In genomic region chr13:102906004-102906660, GRCm38 (mm10) we compare ENCODE assay signal across 8 mouse cellular contexts.
DNase-seq lines count a peak whose midpoint lies in the region; ATAC-seq and TF ChIP-seq lines count a peak whose summit lies in the region.

No protein-coding gene starts in this region.

- H3K27ac ChIP-seq in forebrain, embryonic 13.5 days: peak overlapping the region; percentile 79
- H3K27ac ChIP-seq in liver, embryonic 15.5 days (replicated peaks): peak overlapping the region; percentile 61
- H3K27ac ChIP-seq in neural tube, embryonic 13.5 days (replicated peaks): peak overlapping the region; percentile 72

- no peaks in the 10 kb centered on the region for H3K27me3 ChIP-seq in E14TG2a.4 (ENCODE audit: insufficient read depth, low read length)
- H3K27me3 ChIP-seq in forebrain, embryonic 13.5 days: no peaks in the 10 kb centered on the region
- no peaks in the 10 kb centered on the region for H3K27me3 ChIP-seq in liver, embryonic 15.5 days
- H3K27me3 ChIP-seq in neural tube, embryonic 13.5 days: no peaks in the 10 kb centered on the region

- peak; percentile 97 for ATAC-seq in forebrain, embryonic 13.5 days
- peak; percentile 91 for ATAC-seq in liver, embryonic 15.5 days (ENCODE audit: insufficient read depth)
- peak; percentile 97 for ATAC-seq in neural tube, embryonic 13.5 days (ENCODE audit: low read depth)

- H3K4me2 ChIP-seq in forebrain, embryonic 13.5 days: peak overlapping the region; percentile 74
- H3K4me2 ChIP-seq in liver, embryonic 15.5 days: peak overlapping the region; percentile 86
- H3K4me2 ChIP-seq in neural tube, embryonic 13.5 days: peak overlapping the region; percentile 60

- peak; percentile 79 for DNase-seq in c-Kit-positive CD71-positive TER-119-positive erythroid progenitor cells, embryonic 14.5 days (ENCODE audit: low spot score)
- DNase-seq in heart, postnatal 10 days: peak; percentile 82 to 84
- peak; percentile 74 to 87 for DNase-seq in kidney, postnatal 4 days
- DNase-seq in telencephalon, adult 2 months (ENCODE audit: low read depth, low spot score): peak; percentile 92

- intact Hi-C loops in heart, postnatal 10 days (cut with DNase I): loop anchor here (5.0 kb wide), 4 partner anchors 39 to 206 kb away; no protein-coding TSS in a partner anchor

- H3K9me3 ChIP-seq in E14TG2a.4 (ENCODE audit: low read length): no peaks in the 10 kb centered on the region
- H3K9me3 ChIP-seq in forebrain, embryonic 13.5 days (replicated peaks): no peaks in the 10 kb centered on the region
- no peaks in the 10 kb centered on the region for H3K9me3 ChIP-seq in liver, embryonic 15.5 days (replicated peaks)
- no peaks in the 10 kb centered on the region for H3K9me3 ChIP-seq in neural tube, embryonic 13.5 days

- peak overlapping the region; percentile 65 for H3K9ac ChIP-seq in forebrain, embryonic 13.5 days
- H3K9ac ChIP-seq in liver, embryonic 15.5 days: peak overlapping the region; percentile 58
- H3K9ac ChIP-seq in neural tube, embryonic 13.5 days: peak overlapping the region; percentile 69

- TF ChIP-seq CTCF in E14TG2a.4 (conservative IDR thresholded peaks at IDR 0.05; ENCODE audit: low read length): no peak

- H3K36me3 ChIP-seq in E14TG2a.4 (ENCODE audit: insufficient read depth, low read length): no peaks in the 10 kb centered on the region
- H3K36me3 ChIP-seq in forebrain, embryonic 13.5 days (ENCODE audit: poor library complexity, severe bottlenecking): no peaks in the 10 kb centered on the region
- no peaks in the 10 kb centered on the region for H3K36me3 ChIP-seq in liver, embryonic 15.5 days (replicated peaks)
- no peaks in the 10 kb centered on the region for H3K36me3 ChIP-seq in neural tube, embryonic 13.5 days

- H3K4me1 ChIP-seq in E14TG2a.4 (replicated peaks; ENCODE audit: low read depth, low read length): peaks cover 17% of the 10 kb centered on the region
- peaks cover 19% of the 10 kb centered on the region for H3K4me1 ChIP-seq in forebrain, embryonic 13.5 days
- peaks cover 15% of the 10 kb centered on the region for H3K4me1 ChIP-seq in liver, embryonic 15.5 days (replicated peaks)
- H3K4me1 ChIP-seq in neural tube, embryonic 13.5 days (replicated peaks): peaks cover 15% of the 10 kb centered on the region

- H3K4me3 ChIP-seq in E14TG2a.4 (replicated peaks; ENCODE audit: low read length): peak overlapping the region; percentile 83
- peak overlapping the region; percentile 49 for H3K4me3 ChIP-seq in forebrain, embryonic 13.5 days
- peak overlapping the region; percentile 63 for H3K4me3 ChIP-seq in liver, embryonic 15.5 days (replicated peaks)
- peak overlapping the region; percentile 41 for H3K4me3 ChIP-seq in neural tube, embryonic 13.5 days

- under 1% methylated on average over 16 of the region's 16 CpGs for WGBS in forebrain, embryonic 13.5 days
- 1% methylated on average over 16 of the region's 16 CpGs for WGBS in liver, embryonic 15.5 days (ENCODE audit: insufficient replicate concordance)
- WGBS in neural tube, embryonic 13.5 days: under 1% methylated on average over 16 of the region's 16 CpGs

Comparison
In these comparisons a context has a peak if more than half of its experiments do, and no peak if none do; other contexts are left out.
1. Peak in every context shown above with its lines: DNase-seq, ATAC-seq, H3K4me3 ChIP-seq and H3K27ac ChIP-seq.